Mouse (Mus musculus): ENCODE results near the gene Slc2a1. TPM values are rescaled to one million over a fixed set of nuclear protein-coding genes. Genes with fewer than 3 reads are reported as not detected.

Slc2a1 gene
- total RNA-seq (2015; ENCODE audit: low replicate concordance): 0.38 and 2.7 TPM in 2 replicates
- total RNA-seq (2017; ENCODE audit: low replicate concordance): 1.1 and 1.4 TPM in 2 replicates

- ATAC-seq (replicated peaks; ENCODE audit: low FRiP score, poor library complexity, severe bottlenecking): no peak
Observed at GRCm38 (mm10) chr4:119108495-119109408, at the start of gene Slc2a1. Gene Slc2a1 (plus strand): TSS chr4:119108711.

- ATAC-seq (replicated peaks; ENCODE audit: low FRiP score, poor library complexity, severe bottlenecking): no peak
Observed at GRCm38 (mm10) chr4:119066791-119067190, 41.7 kb upstream of the Slc2a1 start.

- ATAC-seq (replicated peaks; ENCODE audit: low FRiP score, poor library complexity, severe bottlenecking): no peak
Observed at GRCm38 (mm10) chr4:119067204-119067603, 41.3 kb upstream of the Slc2a1 start.

- ATAC-seq (replicated peaks; ENCODE audit: low FRiP score, poor library complexity, severe bottlenecking): no peak
Observed at GRCm38 (mm10) chr4:119068918-119069317, 39.6 kb upstream of the Slc2a1 start.

- ATAC-seq (replicated peaks; ENCODE audit: low FRiP score, poor library complexity, severe bottlenecking): no peak
Observed at GRCm38 (mm10) chr4:119070181-119070580, 38.3 kb upstream of the Slc2a1 start.

- no peak for ATAC-seq (replicated peaks; ENCODE audit: low FRiP score, poor library complexity, severe bottlenecking)
Observed at GRCm38 (mm10) chr4:119070959-119071647, 37.4 kb upstream of the Slc2a1 start.

GRCm38 (mm10) chr4:119071648-119072362 lies 36.7 kb upstream of the Slc2a1 start:
- ATAC-seq (replicated peaks; ENCODE audit: low FRiP score, poor library complexity, severe bottlenecking): no peak

GRCm38 (mm10) chr4:119072363-119072940 lies 36.1 kb upstream of the Slc2a1 start:
- ATAC-seq (replicated peaks; ENCODE audit: low FRiP score, poor library complexity, severe bottlenecking): no peak

GRCm38 (mm10) chr4:119072941-119073451 lies 35.5 kb upstream of the Slc2a1 start:
- no peak for ATAC-seq (replicated peaks; ENCODE audit: low FRiP score, poor library complexity, severe bottlenecking)

GRCm38 (mm10) chr4:119073626-119074025 lies 34.9 kb upstream of the Slc2a1 start:
- no peak for ATAC-seq (replicated peaks; ENCODE audit: low FRiP score, poor library complexity, severe bottlenecking)

GRCm38 (mm10) chr4:119074596-119074995 lies 33.9 kb upstream of the Slc2a1 start:
- no peak for ATAC-seq (replicated peaks; ENCODE audit: low FRiP score, poor library complexity, severe bottlenecking)

- ATAC-seq (replicated peaks; ENCODE audit: low FRiP score, poor library complexity, severe bottlenecking): no peak
Observed at GRCm38 (mm10) chr4:119075273-119075672, 33.2 kb upstream of the Slc2a1 start.

GRCm38 (mm10) chr4:119076336-119076735 lies 32.2 kb upstream of the Slc2a1 start:
- no peak for ATAC-seq (replicated peaks; ENCODE audit: low FRiP score, poor library complexity, severe bottlenecking)

GRCm38 (mm10) chr4:119077084-119077682 lies 31.3 kb upstream of the Slc2a1 start:
- ATAC-seq (replicated peaks; ENCODE audit: low FRiP score, poor library complexity, severe bottlenecking): no peak

- ATAC-seq (replicated peaks; ENCODE audit: low FRiP score, poor library complexity, severe bottlenecking): no peak
Observed at GRCm38 (mm10) chr4:119079928-119080327, 28.6 kb upstream of the Slc2a1 start.

GRCm38 (mm10) chr4:119082740-119083231 lies 25.7 kb upstream of the Slc2a1 start:
- ATAC-seq (replicated peaks; ENCODE audit: low FRiP score, poor library complexity, severe bottlenecking): no peak

- ATAC-seq (replicated peaks; ENCODE audit: low FRiP score, poor library complexity, severe bottlenecking): no peak
Observed at GRCm38 (mm10) chr4:119088424-119088823, 20.1 kb upstream of the Slc2a1 start.

GRCm38 (mm10) chr4:119093890-119094289 lies 14.6 kb upstream of the Slc2a1 start:
- ATAC-seq (replicated peaks; ENCODE audit: low FRiP score, poor library complexity, severe bottlenecking): no peak

GRCm38 (mm10) chr4:119094987-119095386 lies 13.5 kb upstream of the Slc2a1 start:
- no peak for ATAC-seq (replicated peaks; ENCODE audit: low FRiP score, poor library complexity, severe bottlenecking)
